Mouse (Mus musculus) spleen, adult 10 weeks (tissue): ENCODE results near the gene Rtbdn. TPM values are rescaled to one million over a fixed set of nuclear protein-coding genes. Genes with fewer than 3 reads are reported as not detected.

Experiments
- polyA plus RNA-seq: library from polyadenylated mRNA; stranded (reverse); fragments of 350-450 nt; fragmentation: Illumina TruSeq; extraction: RNeasy Lipid Tissue Mini Kit (QIAGEN cat#74804); gene quantifications from one replicate; pipeline ENCODE4 v1.2.3, GENCODE M21; 2015; ENCODE audit warnings: low replicate concordance; ENCODE audit not compliant: insufficient read depth

Gene Rtbdn
- not detected for polyA plus RNA-seq

DNA sequence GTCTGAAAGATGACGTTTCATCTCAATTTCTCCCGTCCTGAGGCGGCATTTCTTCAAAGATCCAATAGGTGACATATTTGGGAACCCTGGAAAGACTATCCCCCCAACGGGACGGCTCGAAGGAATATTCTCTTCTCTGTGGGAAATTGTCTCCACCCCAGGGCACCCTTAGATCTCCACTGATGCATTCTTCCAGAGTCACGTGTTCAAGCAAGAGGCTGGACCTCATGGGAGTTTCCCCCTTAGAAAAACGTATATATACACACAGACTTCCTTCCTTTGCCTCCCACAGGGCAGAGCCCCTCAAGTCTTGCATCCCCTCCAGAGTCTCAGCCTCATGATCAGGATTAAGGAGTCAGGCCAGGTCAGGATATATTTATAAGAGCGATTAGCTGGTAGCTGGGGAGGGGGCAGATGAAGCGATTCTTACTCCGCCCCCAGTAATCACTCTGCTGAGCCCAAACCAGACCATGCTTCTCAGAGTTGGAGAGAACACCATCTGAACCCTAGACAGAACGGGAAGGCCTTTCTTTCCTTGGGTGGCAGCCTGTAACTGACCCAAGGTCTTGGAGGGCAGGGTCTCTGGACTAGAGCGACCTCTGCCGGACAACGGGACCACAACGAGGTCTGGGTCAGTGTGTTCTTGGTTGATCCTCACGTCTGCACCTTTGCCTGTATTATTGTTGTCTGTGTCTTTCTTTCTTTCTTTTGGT lies at the start of gene Rtbdn:
Rtbdn (plus strand) TSS at position 464 of the 713 bp plus-strand sequence.

DNA sequence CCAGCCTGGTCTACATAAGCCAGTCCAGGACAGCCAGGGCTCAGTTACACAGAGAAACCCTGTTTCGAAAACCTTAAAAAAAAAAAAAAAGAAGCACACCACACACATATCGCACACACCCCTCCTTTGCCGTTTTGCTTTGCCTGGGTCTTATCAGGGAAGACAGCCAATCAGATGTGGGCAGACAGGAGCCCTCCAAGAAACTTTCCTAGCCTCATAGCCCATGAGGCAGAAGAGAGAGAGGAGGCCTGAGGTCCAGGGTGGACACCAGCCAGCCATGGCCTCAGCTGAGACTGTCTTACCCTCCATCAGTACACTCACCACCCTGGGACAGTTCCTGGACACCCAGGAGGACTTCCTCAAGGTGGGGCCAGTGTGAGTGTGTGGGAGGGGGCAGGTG lies 45.0 kb upstream of the Rtbdn start, which contains the start of gene Klf1:
Klf1 (plus strand) TSS at position 177 of the 400 bp plus-strand sequence.

DNA sequence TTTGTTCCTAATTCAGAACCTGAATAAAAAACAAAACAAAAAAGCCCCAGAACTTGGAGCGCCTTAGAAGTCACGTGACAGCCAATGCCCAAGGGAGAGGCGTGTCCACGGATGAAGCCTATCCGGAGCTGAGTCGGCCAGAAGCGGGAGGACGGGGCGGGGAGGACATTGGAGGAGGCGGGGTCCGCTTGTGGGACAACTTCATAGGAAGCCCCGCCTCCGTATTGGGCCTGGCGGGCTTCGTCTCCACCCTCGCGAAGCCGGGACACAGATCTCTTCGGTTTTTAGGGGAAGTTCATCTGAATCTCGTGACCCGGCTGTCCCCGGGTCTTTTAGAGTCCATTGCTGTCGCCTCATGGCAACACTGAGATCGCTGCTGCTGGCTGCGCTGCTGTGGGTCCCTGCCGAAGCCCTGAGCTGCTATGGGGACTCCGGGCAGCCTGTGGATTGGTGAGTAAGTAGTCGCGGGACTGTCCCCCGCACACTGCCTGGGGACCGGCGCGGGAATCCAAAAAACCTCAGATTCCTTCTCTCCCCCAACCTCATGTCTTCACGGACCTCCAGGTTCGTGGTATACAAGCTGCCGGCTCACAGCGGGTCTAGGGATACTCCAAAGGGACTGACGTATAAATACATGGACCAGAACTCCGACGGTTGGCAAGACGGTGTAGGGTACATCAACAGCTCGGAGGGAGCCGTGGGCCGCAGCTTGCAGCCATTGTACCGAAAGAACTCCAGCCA lies 38.2 kb upstream of the Rtbdn start, which contains the start of gene Dnase2a:
Dnase2a (plus strand) TSS at position 140 of the 741 bp plus-strand sequence.

DNA sequence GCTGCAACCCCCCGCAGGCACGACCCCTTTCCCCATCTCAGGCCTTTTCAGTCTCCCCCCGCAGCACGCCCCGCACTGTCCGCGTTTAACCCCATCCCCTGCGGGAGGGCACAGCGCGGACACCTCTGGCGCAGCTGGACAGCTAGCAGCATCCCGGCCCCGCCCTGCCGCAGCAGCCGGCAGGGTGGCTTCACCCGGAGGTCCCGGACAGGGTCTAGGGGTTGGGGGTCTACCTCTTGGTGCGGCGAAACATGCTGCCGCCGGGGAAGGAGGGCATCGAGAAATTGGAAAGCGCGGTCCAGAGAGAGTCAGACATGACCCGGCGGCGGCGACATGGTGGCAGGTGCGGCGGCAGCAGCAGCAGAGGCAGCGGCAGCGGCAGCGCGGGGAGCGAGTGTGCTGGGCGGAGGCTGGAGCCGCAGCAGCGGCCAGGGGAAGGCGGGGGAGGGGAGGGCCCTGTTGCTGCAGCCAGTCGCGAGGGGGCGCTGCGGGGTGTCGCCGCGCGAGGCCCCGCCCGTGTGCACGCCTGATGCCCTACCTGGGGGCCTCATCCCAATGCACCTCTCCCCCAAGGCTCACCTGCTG lies 9.7 kb upstream of the Rtbdn start, which contains the start of gene Mast1:
Mast1 (minus strand) TSS at position 398 of the 585 bp plus-strand sequence.

DNA sequence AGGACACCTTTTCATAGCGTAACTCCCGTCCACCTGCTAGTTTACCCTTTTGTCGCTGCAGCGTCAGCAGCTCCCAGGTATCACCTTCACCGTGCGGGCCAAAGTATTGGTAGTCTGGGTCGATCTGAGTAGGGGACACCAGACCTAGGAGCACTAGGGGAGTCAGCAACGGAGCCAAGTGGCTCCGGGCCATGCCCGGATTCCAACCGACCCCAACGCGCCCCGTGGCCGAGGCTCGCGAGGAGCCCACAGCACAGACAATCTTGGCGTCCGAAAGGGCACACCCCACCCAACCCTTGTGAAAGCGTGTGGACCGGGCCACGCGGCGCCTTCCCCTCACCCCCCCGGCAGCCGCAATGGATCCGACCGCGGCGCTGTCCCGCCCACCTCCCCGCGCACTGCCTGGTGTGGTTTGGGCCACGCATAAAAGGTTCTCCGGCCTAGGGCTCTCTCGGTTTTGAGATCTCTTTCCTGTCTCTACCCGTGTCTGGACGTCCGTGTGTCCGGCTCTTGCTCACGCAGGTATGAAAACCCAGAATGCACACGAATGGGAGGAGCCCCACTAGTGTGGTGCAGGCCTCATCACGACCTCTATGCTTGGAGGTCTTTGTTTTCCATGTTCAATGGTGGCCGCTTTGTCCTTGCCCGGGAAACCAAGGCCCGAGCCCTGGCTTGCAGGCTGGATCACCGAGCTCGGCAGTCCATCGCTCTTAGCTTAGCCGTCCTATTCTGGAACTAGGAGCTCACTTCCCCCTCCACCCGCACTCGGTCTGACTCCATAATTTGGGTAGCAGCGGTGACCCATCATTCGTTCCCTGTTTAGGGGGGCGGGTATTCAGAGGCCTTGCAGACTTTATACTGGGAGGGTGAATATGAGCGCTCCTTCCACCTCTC lies 22.7 kb downstream of the Rtbdn start, which contains the start of the genes Gm49661, Prdx2 and Rnaseh2a:
Gm49661 (minus strand) TSS at position 193 of the 894 bp plus-strand sequence.
Prdx2 (plus strand) TSS at position 347 of the 894 bp plus-strand sequence.
Rnaseh2a (minus strand) TSS at position 527 of the 894 bp plus-strand sequence.

DNA sequence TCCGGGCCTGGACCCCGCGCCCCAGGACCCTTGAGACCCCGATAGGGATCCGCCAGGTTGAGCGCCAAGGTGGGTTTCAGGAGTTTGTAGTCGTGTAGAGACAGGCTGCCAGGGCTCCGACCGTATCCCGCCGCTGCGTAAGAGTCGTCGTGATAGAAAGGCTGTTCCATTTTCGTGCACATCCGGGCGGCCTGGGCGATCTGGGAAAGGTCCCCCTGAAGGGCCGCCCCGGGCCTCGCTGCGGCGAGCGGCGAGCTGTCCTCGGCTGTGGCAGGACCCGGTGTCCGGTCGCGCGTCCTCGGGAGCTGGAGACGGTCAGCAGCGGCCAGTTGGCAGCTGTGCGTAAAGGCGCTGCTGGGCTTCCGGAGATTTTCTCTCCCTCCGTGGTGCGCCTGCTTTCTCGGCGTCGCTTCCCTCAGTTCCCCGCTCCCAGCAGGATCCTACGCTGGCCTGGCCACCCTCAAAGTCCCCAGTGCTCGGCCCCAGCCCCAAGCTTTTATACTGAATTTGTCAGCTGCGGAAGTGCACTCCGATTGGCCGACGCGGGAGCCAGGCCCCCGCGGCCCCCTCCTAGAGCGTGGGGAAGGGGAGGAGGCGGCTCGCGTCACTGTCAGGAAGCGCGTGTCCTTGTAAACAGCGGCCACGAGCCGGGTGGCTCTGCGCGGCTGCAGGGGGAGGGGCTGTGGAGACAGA lies 31.6 kb downstream of the Rtbdn start, which contains the start of gene Junb:
Junb (minus strand) TSS at position 471 of the 693 bp plus-strand sequence.

DNA sequence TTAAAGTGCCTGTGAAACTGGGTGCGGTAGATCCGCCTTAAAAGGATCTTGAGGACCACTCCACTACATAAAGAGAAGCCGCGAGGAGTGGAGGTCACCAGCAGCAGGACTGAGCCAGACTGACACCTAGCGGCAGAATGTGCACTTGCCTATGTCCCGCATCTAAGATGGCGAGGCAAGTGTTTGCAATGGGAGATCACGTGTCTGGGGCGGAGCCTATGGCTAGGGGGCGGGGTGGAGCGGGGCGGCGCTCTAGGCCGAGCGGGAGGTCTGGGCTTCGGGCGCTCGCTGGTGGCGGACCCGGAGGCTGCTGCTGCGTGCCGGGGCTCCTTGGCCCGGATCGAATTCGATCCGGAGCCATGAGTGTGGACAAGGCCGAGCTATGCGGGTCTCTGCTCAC lies 43.6 kb downstream of the Rtbdn start, which contains the start of gene Hook2:
Hook2 (plus strand) TSS at position 255 of the 400 bp plus-strand sequence.

Other genes starting within 250 kb of the Rtbdn start
- gene Lyl1, start 245.5 kb upstream of the Rtbdn start, polyA plus RNA-seq: 8.5 TPM
- gene G430095P16Rik, start 224.0 kb upstream of the Rtbdn start, polyA plus RNA-seq: 3.2 TPM
- gene Nfix, start 146.6 kb upstream of the Rtbdn start, polyA plus RNA-seq: 5.1 TPM
- 3.8 TPM for gene Dand5, start 124.2 kb upstream of the Rtbdn start, polyA plus RNA-seq
- gene Gadd45gip1, start 115.5 kb upstream of the Rtbdn start, polyA plus RNA-seq: 5.4 TPM
- gene Rad23a, start 106.3 kb upstream of the Rtbdn start, polyA plus RNA-seq: 62.4 TPM
- gene Calr, start 100.1 kb upstream of the Rtbdn start, polyA plus RNA-seq: 968 TPM
- 37.0 TPM for gene Farsa, start 90.0 kb upstream of the Rtbdn start, polyA plus RNA-seq
- gene Syce2, start 74.9 kb upstream of the Rtbdn start, polyA plus RNA-seq: 12.6 TPM
- gene Gcdh, start 53.1 kb upstream of the Rtbdn start, polyA plus RNA-seq: 24.2 TPM
- 6.7 TPM for gene Klf1, start 45.1 kb upstream of the Rtbdn start, polyA plus RNA-seq
- 49.3 TPM for gene Dnase2a, start 38.4 kb upstream of the Rtbdn start, polyA plus RNA-seq
- not detected for gene Mast1, start 9.6 kb upstream of the Rtbdn start, polyA plus RNA-seq
- gene Gm49661, start 22.4 kb downstream of the Rtbdn start, polyA plus RNA-seq: not detected
- gene Prdx2, start 22.6 kb downstream of the Rtbdn start, polyA plus RNA-seq: 197 TPM
- gene Rnaseh2a, start 22.8 kb downstream of the Rtbdn start, polyA plus RNA-seq: 32.5 TPM
- gene Junb, start 31.7 kb downstream of the Rtbdn start, polyA plus RNA-seq: 1.5 TPM
- 4.6 TPM for gene Hook2, start 43.6 kb downstream of the Rtbdn start, polyA plus RNA-seq
- gene Best2, start 67.5 kb downstream of the Rtbdn start, polyA plus RNA-seq: not detected
- 29.7 TPM for gene Asna1, start 78.3 kb downstream of the Rtbdn start, polyA plus RNA-seq
- gene Trir, start 79.8 kb downstream of the Rtbdn start, polyA plus RNA-seq: 112 TPM
- 35.3 TPM for gene Tnpo2, start 89.9 kb downstream of the Rtbdn start, polyA plus RNA-seq
- 3.0 TPM for gene Fbxw9, start 113.1 kb downstream of the Rtbdn start, polyA plus RNA-seq
- not detected for gene Gm5741, start 121.0 kb downstream of the Rtbdn start, polyA plus RNA-seq
- gene Dhps, start 124.8 kb downstream of the Rtbdn start, polyA plus RNA-seq: 52.7 TPM
- 54.9 TPM for gene Wdr83os, start 133.7 kb downstream of the Rtbdn start, polyA plus RNA-seq
- gene Wdr83, start 134.3 kb downstream of the Rtbdn start, polyA plus RNA-seq: 12.5 TPM
- 132 TPM for gene Man2b1, start 136.3 kb downstream of the Rtbdn start, polyA plus RNA-seq
- gene Zfp791, start 176.1 kb downstream of the Rtbdn start, polyA plus RNA-seq: 0.81 TPM
- gene Cks1brt, start 204.9 kb downstream of the Rtbdn start, polyA plus RNA-seq: not detected